Mouse (Mus musculus): ENCODE results near the gene Tcl1b1.
"Not testable (repeated sequence)": the region's sequence is repeated elsewhere in the genome, so short reads cannot be mapped to it uniquely, and the experiment has no call there.

Gene Tcl1b1

DNA sequence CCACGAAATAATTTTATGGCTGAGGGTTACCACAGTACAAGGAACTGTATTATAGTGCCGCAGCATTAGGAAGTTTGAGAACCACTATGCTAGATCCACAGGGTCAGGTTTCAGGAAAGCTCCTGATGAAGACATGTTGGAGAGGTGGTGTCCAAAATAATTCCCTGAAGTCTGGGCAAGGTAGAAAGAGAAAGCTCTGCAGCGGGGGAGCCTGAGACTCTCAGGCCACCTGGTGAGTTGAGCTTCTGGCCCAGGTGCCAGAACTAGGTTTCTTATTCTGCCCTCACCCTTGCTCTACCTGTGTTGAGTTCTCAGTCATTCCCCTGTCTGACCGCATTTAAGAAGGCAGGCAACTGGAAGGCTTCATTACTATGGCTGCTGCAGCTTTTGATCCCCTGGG lies at the start of gene Tcl1b1:
Tcl1b1 (plus strand) TSS at position 301 of the 400 bp plus-strand sequence.
- DNase-seq: no peak

DNA sequence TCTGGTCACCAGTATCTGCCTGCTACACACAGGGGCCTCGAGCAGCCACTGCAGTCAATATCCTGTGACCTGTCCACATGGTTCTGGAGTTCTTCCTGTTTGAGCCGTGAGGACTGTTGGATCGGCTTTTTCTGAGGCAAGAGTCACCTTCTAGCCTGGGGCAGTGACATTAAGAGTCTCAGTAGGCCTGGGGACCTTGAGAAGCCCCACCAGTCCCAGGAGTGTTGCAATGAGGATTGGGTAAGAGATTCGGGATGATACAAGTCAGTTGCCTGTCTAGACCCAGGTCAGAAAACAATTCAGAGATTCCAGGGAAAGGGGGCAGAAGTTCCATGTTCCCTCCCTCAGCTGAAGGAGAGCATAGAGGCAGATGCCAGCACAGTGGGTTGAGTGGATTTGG lies 49.7 kb upstream of the Tcl1b1 start:
- no peak for DNase-seq

DNA sequence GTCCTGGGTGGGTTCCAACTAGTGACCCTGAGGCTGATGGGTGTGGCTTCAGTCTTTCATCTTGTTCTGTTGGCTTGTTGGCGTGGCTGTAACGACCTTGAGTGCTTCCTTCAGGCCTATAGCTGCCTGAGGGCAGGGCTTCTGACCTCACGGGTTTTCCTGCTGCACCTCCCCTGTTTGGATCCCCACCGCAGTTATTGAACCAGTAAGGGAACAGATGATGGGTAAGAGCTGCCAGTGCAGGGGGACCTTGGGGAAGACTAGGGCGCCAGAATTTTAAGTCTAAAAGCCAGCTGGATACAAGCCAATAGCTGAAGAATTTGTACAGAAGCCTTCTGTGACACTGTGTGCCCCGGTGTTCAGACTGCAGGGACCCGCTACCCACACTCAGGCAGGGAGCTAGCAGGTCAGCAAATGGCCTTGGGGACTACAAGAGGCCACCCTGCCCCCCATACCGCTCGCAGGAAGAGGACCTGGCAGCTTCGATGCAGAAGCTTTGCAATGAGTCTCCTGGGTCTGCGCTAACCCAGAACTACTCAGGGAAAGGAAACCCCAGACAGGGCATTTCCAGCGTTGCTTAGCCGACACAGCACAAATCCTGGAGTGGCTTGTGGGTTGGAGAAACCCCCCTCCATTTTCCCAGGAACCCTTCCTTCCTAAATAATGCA lies 47.0 kb upstream of the Tcl1b1 start:
- no peak for DNase-seq

DNA sequence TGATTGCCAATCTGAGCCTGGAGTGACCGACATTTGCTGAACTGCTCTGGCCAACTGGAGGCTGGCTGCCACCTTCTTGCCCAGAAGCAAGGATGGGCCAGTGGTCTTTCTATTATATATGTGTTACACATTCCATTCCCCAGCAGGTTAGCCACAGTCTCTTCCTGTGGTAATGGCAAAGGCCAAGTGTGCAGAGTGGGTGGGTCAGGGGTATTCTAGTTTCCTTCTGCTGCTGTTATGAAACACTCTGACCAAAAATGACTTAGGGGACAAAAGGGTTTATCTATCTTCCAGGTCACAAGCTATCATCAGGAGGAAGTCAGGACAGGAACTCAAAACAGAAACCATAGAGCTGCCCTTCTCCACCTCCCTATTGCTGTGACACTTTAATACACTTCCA lies 42.8 kb upstream of the Tcl1b1 start:
- DNase-seq: no peak

DNA sequence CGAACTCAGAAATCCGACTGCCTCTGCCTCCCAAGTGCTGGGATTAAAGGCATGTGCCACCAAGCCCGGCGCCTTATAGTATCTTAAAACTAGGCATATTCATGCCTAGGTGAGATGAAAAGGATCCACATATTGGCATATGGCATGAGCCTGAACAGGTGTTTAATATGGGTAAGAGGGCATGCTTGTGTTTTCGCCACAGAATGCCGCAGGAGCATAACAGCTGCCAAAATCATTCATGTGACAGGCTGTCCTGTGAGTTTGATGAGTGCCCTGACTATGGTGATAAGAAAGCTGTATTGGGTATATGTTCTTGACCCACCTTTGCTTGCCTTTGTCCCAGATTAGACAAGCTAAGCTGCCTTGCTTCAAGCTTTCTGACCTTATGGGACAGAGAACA lies 34.1 kb upstream of the Tcl1b1 start:
- no peak for DNase-seq

DNA sequence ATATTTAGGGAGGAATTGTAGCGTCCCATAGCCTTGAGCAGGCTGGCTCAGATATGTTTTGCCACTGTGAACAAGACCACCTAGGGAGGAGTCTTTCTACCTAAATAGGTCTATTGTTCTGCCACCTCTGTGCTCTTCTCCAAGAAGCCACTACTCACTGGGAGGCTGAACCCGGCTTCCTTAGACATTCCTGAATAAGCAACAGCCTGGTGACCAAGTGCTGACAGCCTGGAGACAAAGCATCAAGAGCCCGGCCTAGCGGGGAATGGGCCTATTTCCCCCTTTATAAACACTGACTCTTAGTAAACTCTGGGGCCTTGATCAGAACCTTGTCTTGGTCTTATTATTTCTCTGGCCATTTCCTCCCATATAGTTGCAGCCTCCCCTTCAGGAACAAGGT lies 33.0 kb upstream of the Tcl1b1 start:
- DNase-seq: no peak

DNA sequence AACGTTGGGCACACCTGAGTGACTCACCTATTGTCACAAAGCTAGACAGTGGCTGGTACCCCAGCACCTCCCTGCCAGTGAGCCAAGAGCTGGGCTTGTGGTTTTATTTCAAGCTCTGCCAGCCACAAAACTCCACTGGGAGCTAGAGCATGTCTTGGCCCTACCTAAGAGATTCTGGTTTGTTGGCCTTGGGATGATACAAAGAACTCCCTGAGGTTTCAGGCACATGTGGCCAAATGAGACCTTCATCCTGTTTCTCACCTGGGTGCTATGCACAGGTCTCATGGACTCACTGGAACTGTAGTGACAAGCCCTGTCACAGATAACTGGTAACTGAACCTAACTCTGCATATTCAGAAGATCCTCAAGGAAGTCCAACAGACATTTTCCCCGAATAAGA lies 31.9 kb upstream of the Tcl1b1 start:
- no peak for DNase-seq

DNA sequence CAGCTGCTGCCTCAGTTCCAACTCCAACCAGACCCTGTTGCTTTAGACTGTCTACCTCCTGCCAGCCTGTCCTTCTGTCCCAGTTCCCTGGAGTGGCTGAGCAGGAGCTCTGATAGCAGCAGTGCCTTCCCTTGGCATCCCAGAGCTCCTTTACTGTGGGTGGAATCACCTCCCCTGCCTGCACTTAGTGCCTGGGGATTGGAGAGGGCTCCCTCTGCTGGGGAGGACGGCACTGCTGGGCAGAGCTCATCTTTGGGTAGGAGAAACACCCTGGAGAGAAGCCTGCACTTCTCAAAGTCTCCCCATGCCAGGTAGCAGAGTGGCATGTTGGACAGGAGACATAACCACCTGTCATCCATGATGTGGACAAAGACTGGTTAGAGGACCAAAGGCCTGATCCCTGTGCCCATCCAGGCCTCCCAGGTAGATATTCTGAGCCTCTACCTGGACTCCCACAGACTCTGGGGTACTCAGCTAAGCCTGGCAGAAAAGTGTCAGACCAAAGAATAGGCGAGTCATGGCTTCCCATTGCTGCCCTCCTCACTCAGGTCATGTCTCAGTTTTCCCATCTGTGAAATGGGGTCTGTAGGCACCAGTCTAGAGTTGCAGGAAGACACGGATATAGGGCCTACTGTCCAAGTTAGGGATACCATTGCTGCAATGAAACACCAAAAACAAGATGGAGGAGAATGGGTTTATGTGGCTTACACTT lies 29.8 kb upstream of the Tcl1b1 start:
- DNase-seq: not testable (repeated sequence)

DNA sequence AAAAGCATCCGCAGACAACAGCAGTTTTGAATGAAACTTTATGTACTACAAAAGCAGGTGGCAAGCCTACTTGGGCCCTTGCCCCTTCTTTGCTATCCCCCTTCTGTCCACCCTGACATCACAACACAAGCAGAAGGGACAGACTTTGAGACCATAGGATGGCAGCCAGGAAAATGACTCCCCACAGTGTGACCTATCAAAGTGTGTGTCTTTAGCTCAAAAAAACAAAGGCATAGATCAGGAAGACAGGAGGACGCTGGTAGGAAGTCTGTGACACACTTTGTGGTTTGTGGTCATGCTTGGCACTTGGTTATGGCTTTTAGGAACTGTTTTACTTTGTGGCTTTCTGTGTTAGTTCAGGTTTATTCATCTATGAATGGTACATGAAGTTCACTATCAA lies 25.3 kb upstream of the Tcl1b1 start:
- DNase-seq: not testable (repeated sequence)

DNA sequence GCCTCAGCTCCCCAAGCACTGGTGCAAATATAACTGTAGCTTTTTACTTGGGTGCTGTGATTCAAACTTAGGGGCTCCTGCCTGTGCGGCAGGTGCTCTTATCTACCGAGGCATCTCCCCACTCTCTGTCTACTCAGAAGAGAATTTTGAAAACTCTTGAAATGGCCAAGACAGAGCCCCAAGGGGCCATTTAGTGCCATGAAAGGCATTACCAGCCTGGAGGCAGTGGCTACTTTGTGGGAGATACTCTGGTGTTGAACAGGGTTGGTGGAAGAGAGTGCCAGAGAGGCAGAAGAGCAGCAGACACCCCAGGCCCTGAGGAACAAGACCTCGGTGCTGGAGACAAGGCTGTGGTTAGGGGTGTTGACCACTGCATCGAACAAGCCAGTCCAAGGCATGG lies 24.7 kb upstream of the Tcl1b1 start:
- DNase-seq: not testable (repeated sequence)

DNA sequence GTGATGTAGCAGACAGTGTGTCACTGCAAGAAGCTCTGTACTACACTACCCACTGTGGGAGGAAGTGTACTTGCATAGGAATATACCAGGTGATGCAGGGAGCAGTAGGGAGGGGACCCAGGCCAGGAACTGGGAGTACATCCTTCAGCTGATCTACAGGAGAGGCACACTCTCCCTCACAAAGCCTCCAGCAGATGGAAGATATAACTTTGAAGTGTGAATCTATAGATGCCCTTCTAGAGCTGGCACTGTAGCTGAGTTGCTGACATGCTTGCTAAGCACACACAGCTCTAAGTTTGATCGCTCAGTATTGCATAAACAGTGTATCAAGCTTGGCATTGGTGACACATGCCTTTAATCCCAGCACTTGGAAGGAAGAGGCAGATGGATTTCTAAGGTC lies 21.8 kb upstream of the Tcl1b1 start:
- not testable (repeated sequence) for DNase-seq

DNA sequence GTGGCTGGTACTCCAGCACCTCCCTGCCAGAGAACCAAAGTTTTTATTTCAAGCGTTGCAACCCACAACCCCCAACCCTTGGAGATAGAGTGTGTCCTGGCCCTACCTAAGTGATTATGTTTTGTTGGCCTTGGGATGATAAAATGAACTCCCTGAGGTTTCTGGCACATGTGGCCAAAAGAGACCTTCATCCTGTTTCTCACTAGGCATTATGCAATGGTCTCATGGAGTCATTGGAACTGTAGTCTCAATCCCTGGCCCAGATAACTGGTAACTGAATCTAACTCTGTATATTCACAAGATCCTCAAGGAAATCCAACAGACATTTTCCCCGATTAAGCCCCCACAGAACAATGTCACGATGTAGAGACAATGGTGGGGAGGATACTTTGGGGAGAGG lies 16.4 kb upstream of the Tcl1b1 start:
- no peak for DNase-seq

DNA sequence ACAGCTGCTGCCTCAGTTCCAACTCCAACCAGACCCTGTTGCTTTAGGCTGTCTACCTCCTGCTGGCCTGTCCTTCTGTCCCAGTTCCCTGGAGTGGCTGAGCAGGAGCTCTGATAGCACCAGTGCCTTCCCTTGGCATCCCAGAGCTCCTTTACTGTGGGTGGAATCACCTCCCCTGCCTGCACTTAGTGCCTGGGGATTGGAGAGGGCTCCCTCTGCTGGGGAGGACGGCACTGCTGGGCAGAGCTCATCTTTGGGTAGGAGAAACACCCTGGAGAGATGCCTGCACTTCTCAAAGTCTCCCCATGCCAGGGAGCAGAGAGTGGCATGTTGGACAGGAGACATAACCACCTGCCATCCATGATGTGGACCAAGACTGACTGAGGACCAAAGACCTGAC lies 14.6 kb upstream of the Tcl1b1 start:
- DNase-seq: not testable (repeated sequence)

DNA sequence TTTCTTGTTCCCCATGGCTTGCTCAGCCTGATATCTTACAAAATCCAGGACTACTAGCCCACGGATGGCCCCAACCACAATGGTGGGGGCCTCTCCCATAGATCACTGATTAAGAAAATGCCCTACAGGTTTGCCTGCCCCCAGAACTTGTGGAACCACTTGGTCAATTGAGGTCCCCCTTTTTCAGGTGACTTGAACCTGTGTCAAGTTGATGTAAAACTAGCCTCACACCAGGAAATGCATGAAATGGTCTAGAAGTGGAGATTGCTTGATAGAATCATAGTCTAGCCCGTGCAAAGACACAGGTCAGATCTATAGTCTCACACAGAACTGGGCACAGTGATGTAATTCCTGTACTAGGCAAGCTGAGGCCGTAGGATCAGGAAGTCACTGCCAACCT lies 13.8 kb upstream of the Tcl1b1 start, which contains the start of gene Tcl1b2:
Tcl1b2 (plus strand) TSS at position 301 of the 400 bp plus-strand sequence.
- DNase-seq: no peak

DNA sequence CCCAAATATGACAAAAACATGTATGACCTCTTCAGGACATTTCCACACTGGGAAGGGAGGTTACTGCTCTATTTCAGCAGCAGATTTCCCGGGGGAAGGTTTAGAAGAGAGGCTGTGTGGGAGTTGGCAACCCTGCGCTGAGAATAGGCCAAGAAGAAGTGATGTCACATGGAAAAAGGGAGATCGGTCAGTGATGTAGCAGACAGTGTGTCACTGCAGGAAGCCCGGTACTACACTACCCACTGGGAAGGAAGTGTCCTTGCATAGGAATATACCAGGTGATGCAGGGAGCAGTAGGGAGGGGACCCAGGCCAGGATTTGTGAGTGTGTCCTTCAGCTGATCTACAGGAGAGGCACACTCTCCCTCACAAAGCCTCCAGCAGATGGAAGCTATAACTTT lies 4.2 kb upstream of the Tcl1b1 start:
- not testable (repeated sequence) for DNase-seq

DNA sequence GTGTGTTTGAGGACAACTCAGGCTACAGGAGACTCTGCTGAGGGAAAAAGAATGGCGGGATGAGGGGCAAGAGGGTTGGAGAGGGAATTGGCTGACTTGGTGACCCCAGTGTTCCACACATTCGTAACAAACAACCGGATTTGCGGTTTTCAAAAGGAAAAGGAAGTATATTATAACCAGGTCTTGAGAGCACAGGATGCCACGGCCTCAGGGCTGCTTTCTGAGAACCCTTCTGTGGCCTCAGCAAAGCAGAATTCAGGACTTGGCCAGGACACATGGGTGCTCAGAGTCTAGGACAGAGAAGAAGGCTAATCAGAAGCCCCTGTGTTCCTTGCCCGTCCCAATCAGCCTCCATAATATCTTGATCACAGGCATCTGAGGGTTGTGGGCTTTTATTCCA lies 648 bp upstream of the Tcl1b1 start:
- no peak for DNase-seq

DNA sequence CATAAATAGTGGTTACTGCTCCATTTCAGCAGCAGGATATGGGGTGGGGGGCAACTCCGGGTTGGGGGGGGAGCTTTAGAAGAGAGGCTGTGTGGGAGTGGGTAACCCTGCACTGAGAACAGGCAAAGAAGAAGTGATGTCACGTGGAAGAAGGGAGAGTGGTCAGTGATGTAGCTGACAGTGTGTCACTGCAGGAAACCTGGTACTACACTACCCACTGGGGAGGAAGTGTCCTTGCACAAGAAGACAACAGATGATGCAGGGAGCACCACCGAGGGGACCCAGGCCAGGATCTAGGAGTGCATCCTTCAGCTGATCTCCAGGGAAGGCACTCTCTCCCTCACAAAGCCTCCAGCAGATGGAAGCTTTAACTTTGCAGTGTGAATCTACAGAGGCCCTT lies 7.2 kb downstream of the Tcl1b1 start:
- DNase-seq: no peak

DNA sequence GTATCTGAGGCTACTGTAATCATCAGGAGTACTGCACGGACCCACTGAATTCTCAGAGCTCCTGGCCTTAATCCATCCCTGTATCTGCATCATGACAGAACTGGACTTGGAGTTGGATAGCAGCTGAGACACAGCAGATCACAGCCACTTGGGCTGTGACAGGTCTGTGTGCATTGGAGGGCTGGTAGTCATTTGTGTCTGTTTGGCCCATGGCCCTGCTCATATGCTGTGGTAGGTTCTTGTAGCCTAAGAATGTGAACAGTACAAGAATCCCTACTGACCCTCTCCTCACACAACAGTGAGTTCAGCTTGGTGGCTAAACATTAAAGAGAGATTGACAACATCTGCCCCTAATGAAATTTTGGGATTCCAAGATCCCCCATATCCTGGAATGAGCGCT lies 13.9 kb downstream of the Tcl1b1 start:
- DNase-seq: no peak

DNA sequence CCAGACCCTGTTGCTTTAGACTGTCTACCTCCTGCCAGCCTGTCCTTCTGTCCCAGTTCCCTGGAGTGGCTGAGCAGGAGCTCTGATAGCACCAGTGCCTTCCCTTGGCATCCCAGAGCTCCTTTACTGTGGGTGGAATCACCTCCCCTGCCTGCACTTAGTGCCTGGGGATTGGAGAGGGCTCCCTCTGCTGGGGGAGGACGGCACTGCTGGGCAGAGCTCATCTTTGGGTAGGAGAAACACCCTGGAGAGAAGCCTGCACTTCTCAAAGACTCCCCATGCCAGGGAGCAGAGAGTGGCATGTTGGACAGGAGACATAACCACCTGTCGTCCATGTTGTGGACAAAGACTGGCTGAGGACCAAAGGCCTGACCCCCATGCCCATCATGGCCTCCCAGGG lies 14.8 kb downstream of the Tcl1b1 start:
- DNase-seq: peak; percentile 69

DNA sequence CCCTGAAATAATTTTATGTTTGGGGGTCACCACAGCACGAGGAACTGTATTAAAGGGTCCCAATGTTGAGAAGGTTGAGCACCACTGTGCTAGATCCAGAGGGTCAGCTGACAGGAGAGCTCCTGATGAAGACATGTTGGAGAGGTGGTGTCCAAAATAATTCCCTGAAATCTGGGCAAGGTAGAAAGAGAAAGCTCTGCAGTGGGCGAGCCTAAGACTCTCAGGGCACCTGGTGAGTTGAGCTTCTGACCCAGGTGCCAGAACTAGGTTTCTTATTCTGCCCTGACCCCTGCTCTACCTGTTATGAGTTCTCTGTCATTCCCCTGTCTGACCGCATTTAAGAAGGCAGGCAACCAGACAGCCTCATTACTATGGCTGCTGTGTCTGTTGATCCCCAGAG lies 16.6 kb downstream of the Tcl1b1 start, which contains the start of gene Tcl1b5:
Tcl1b5 (plus strand) TSS at position 301 of the 400 bp plus-strand sequence.
- not testable (repeated sequence) for DNase-seq

DNA sequence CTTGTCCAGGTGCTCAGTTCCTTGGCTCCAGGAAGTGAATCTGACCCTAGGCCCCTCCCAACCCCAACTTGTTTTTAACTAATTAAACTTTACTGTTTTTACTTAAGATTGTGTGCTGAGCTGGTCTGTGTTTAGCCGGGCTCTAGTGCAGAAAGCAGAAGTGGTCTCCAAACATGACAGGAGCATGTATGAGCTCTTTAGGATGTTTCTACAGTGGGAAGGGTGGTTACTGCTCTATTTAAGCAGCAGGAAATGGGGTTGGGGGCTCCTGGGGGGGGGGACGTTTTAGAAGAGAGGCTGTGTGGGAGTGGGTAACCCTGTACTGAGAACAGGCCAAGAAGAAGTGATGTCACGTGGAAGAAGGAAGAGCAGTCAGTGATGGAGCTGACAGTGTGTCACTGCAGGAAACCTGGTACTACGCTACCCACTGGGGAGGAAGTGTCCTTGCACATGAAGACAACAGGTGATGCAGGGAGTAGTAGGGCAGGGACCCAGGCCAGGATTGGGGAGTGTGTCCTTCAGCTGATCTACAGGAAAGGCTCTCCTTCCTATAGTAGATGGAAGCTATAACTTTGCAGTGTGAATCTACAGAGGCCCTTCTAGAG lies 21.7 kb downstream of the Tcl1b1 start:
- not testable (repeated sequence) for DNase-seq

DNA sequence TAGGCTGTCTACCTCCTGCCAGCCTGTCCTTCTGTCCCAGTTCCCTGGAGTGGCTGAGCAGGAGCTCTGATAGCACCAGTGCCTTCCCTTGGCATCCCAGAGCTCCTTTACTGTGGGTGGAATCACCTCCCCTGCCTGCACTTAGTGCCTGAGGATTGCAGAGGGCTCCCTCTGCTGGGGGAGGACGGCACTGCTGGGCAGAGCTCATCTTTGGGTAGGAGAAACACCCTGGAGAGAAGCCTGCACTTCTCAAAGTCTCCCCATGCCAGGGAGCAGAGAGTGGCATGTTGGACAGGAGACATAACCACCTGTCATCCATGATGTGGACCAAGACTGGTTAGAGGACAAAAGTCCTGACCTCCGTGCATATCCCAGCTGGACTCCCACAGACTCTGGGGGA lies 29.5 kb downstream of the Tcl1b1 start:
- DNase-seq: peak; percentile 18

DNA sequence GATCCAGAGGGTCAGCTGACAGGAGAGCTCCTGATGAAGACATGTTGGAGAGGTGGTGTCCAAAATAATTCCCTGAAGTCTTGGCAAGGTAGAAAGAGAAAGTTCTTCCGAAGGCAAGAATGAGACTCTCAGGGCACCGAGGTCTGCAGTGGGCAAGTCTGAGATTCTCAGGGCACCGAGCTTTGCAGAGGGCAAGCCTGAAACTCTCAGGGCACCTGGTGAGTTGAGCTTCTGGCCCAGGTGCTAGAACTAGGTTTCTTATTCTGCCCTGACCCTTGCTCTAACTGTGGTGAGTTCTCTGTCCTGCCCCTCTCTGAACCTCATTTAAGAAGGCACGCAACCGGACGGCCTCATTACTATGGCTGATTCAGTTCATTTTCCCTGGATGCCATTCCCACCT lies 31.3 kb downstream of the Tcl1b1 start, which contains the start of gene Tcl1b3:
Tcl1b3 (plus strand) TSS at position 301 of the 400 bp plus-strand sequence.
- DNase-seq: not testable (repeated sequence)

Data from thymus, postnatal 14 days (tissue).